Mouse (Mus musculus): ENCODE measurements at regions not wholly inside any gene's neighbourhood (a gene's known extent, or its start where the extent isn't known, plus 50 kb on each side); places are given as distances from the start of the nearest gene placed in this dataset.
A peak's percentile ranks its signal among the peaks of the same experiment; 100 is the strongest.
"Not testable (repeated sequence)": the region's sequence is repeated elsewhere in the genome, so short reads cannot be mapped to it uniquely, and the experiment has no call there.

- not testable (repeated sequence) for DNase-seq
Measured at GRCm38 (mm10) chr16:29927276-29927675, 136.9 kb upstream of the Hes1 start.

GRCm38 (mm10) chr16:29928291-29928690, 135.9 kb upstream of the Hes1 start:
- DNase-seq: no peak

- DNase-seq: no peak
Measured at GRCm38 (mm10) chr16:29931746-29932351, 132.3 kb upstream of the Hes1 start.

- no peak for DNase-seq
Measured at GRCm38 (mm10) chr16:29934649-29935048, 129.5 kb upstream of the Hes1 start.

GRCm38 (mm10) chr16:29938700-29939099, 125.5 kb upstream of the Hes1 start:
- no peak for DNase-seq

- no peak for DNase-seq
Measured at GRCm38 (mm10) chr16:29939331-29939850, 124.8 kb upstream of the Hes1 start.

GRCm38 (mm10) chr16:29939869-29940707, 124.1 kb upstream of the Hes1 start:
- no peak for DNase-seq

GRCm38 (mm10) chr16:29942111-29942510, 122.1 kb upstream of the Hes1 start:
- no peak for DNase-seq

GRCm38 (mm10) chr16:29943963-29944860, 120.0 kb upstream of the Hes1 start:
- DNase-seq: peak; percentile 54

GRCm38 (mm10) chr16:29944966-29945365, 119.2 kb upstream of the Hes1 start:
- DNase-seq: no peak

GRCm38 (mm10) chr16:29945376-29945890, 118.8 kb upstream of the Hes1 start:
- no peak for DNase-seq

- peak; percentile 68 for DNase-seq
Measured at GRCm38 (mm10) chr16:29945891-29946598, 118.1 kb upstream of the Hes1 start.

GRCm38 (mm10) chr16:29946966-29947365, 117.2 kb upstream of the Hes1 start:
- DNase-seq: no peak

GRCm38 (mm10) chr16:29947670-29948069, 116.5 kb upstream of the Hes1 start:
- DNase-seq: no peak

GRCm38 (mm10) chr16:29950136-29950535, 114.0 kb upstream of the Hes1 start:
- no peak for DNase-seq

- no peak for DNase-seq
Measured at GRCm38 (mm10) chr16:29950791-29951190, 113.4 kb upstream of the Hes1 start.

GRCm38 (mm10) chr16:29954700-29955099, 109.5 kb upstream of the Hes1 start:
- DNase-seq: no peak

- no peak for DNase-seq
Measured at GRCm38 (mm10) chr16:29956904-29957303, 107.3 kb upstream of the Hes1 start.

GRCm38 (mm10) chr16:29959939-29960637, 104.1 kb upstream of the Hes1 start:
- DNase-seq: no peak

GRCm38 (mm10) chr16:29963284-29963683, 100.9 kb upstream of the Hes1 start:
- no peak for DNase-seq

GRCm38 (mm10) chr16:29964563-29964962, 99.6 kb upstream of the Hes1 start:
- DNase-seq: no peak
